10 mouse cellular contexts compared by ENCODE assay signal in the genomic region with DNA sequence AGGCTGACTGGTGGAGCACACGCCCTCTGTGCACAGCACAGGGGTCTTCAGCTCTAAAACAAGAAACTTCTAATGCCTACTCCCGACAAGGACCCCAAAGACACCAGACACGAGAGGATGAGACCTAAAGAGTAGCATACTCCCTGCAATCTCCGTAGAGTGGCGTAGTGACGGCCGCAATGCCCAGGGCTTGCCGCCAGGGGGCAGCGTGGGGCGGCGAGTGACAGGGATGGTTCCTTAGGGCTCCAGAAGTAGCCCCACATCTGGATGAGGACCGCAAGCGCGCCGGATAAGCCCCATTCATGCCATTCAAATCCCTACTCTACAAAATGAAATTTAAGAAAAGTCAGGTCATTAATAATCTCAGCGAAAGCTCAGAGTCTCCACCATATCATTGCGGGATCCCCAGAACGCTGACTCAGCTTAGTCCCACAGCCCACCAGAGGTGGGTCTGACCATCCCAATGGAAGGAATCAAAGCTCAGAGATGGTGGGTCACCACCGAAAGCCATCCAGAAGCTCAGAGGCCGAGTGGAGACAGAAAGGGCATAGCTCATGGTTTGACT. TPM values are rescaled to one million over a fixed set of nuclear protein-coding genes. Genes with fewer than 3 reads are reported as not detected.
DNase-seq lines count a peak whose midpoint lies in the region; ATAC-seq lines count a peak whose summit lies in the region.
"Had no signal": no experiment of that assay in that cellular context is flagged by ENCODE, and none has a peak within 500 bp of the region (broad histone marks: within the 10 kb centered on the region; RNA-seq: fewer than 3 reads in every experiment).

No protein-coding gene starts in this region.

- ATAC-seq in kidney, embryonic 14.5 days (ENCODE audit: low FRiP score, low TSS enrichment), result no peak
- ATAC-seq in limb, embryonic 11.5 days (ENCODE audit: insufficient number of reproducible peaks, low FRiP score, low TSS enrichment, low read depth), result no peak

- H3K4me3 ChIP-seq in kidney, embryonic 14.5 days (ENCODE audit: low read length), result no peak overlapping the region
- H3K4me3 ChIP-seq in limb, embryonic 11.5 days (ENCODE audit: low read depth, low read length), result no peak overlapping the region
- H3K4me3 ChIP-seq: limb, embryonic 15.5 days had no signal

- 0 out of 2 replicates have a peak, but pooled peaks cover 4% of the 10 kb centered on the region for H3K4me1 ChIP-seq in kidney, embryonic 14.5 days (ENCODE audit: control insufficient read depth, insufficient read depth, low read length)
- H3K4me1 ChIP-seq in limb, embryonic 11.5 days (ENCODE audit: control insufficient read depth, insufficient read depth, low read length), result no peaks in the 10 kb centered on the region

- H3K9ac ChIP-seq in kidney, embryonic 14.5 days (ENCODE audit: low read depth, low read length), result no peak overlapping the region
- H3K9ac ChIP-seq in limb, embryonic 11.5 days (ENCODE audit: low read length), result no peak overlapping the region
- H3K9ac ChIP-seq: limb, embryonic 15.5 days had no signal

- H3K27ac ChIP-seq in kidney, embryonic 14.5 days (ENCODE audit: low read depth, low read length), result no peak overlapping the region
- no peak overlapping the region for H3K27ac ChIP-seq in limb, embryonic 11.5 days (replicated peaks; ENCODE audit: low read depth, low read length)
- H3K27ac ChIP-seq: limb, embryonic 15.5 days had no signal

- peak; percentile 19 for DNase-seq in kidney, adult 18-20 months
- peak; percentile 24 for DNase-seq in urinary bladder, postnatal 25 days (ENCODE audit: low spot score)
- no peak for DNase-seq in urinary bladder, adult 2 months (ENCODE audit: low spot score)
- DNase-seq in c-Kit-positive CD71-positive TER-119-negative erythroid progenitor cells, embryonic 14.5 days (ENCODE audit: low read depth), result peak; percentile 10
- peak; percentile 70 for DNase-seq in limb, embryonic 11.5 days (ENCODE audit: low spot score)
- DNase-seq in thymus, postnatal 25 days, result peak; percentile 61
- DNase-seq in urinary bladder, postnatal 36 days (ENCODE audit: low spot score in 2 of 2), result no peak

- no peak overlapping the region for H3K4me2 ChIP-seq in kidney, embryonic 14.5 days (replicated peaks; ENCODE audit: low read depth, low read length)
- H3K4me2 ChIP-seq in limb, embryonic 11.5 days (ENCODE audit: low read depth, severe bottlenecking), result no peak overlapping the region; the same call in 1 of the 2 replicates
- H3K4me2 ChIP-seq: limb, embryonic 15.5 days had no signal

- H3K27me3 ChIP-seq in kidney, embryonic 14.5 days (ENCODE audit: control insufficient read depth, insufficient read depth, low read length), result peaks cover 14% of the 10 kb centered on the region; the same call in 1 of the 2 replicates
- 0 out of 2 replicates have a peak, but pooled peaks cover 2% of the 10 kb centered on the region for H3K27me3 ChIP-seq in limb, embryonic 11.5 days (ENCODE audit: control insufficient read depth, insufficient read depth, low read length)

- H3K36me3 ChIP-seq in kidney, embryonic 14.5 days (ENCODE audit: control insufficient read depth, insufficient read depth, low read length), result no peaks in the 10 kb centered on the region
- no peaks in the 10 kb centered on the region for H3K36me3 ChIP-seq in limb, embryonic 11.5 days (ENCODE audit: control insufficient read depth, insufficient read depth, low read length)
- H3K36me3 ChIP-seq: limb, embryonic 15.5 days had no signal

- WGBS in kidney, embryonic 14.5 days, result 41% methylated on average over 20 of the region's 20 CpGs
- 41% methylated on average over 20 of the region's 20 CpGs for WGBS in limb, embryonic 11.5 days

- H3K9me3 ChIP-seq in kidney, embryonic 14.5 days (ENCODE audit: control insufficient read depth, low read length), result no peaks in the 10 kb centered on the region
- no peaks in the 10 kb centered on the region for H3K9me3 ChIP-seq in limb, embryonic 11.5 days (ENCODE audit: control insufficient read depth, low read length)
- H3K9me3 ChIP-seq: limb, embryonic 15.5 days had no signal

RNA-seq across cellular contexts. Expression of a gene that starts 16.4 kb away (rescaled TPM):
- polyA plus RNA-seq in kidney, embryonic 14.5 days (2014; fragmentation: Nextera tagmentation; extraction: Ambion mirVana), result not detected in 2 replicates
- polyA plus RNA-seq in urinary bladder, adult 2 months (2012; rRNA removed), result 0.08 TPM in 1 of 2 replicates, not detected in the other
- polyA plus RNA-seq in limb, embryonic 11.5 days (2014; fragmentation: Nextera tagmentation; extraction: Ambion mirVana), result not detected in 2 replicates
- polyA plus RNA-seq: limb, embryonic 15.5 days; stomach, embryonic 14.5 days had no signal

RNA-seq across cellular contexts. Expression of a gene that starts 51.2 kb away (rescaled TPM):
- polyA plus RNA-seq in kidney, embryonic 14.5 days (2014; fragmentation: Nextera tagmentation; extraction: Ambion mirVana), result 19.9 and 38.2 TPM in 2 replicates
- polyA plus RNA-seq in urinary bladder, adult 2 months (2012; rRNA removed), result 3.0 TPM in 2 replicates
- polyA plus RNA-seq in limb, embryonic 11.5 days (2014; fragmentation: Nextera tagmentation; extraction: Ambion mirVana), result 121 and 131 TPM in 2 replicates

Comparison
In these comparisons a context has a peak if more than half of its experiments do, and no peak if none do; other contexts are left out.
1. DNase-seq: peak in kidney, adult 18-20 months (single experiment), urinary bladder, postnatal 25 days (single experiment), c-Kit-positive CD71-positive TER-119-negative erythroid progenitor cells, embryonic 14.5 days (single experiment), limb, embryonic 11.5 days (single experiment) and thymus, postnatal 25 days (single experiment); none in urinary bladder, adult 2 months (single experiment) and urinary bladder, postnatal 36 days (0 of 2).